Mouse (Mus musculus) C2C12 (cell line): Measurements from ENCODE around the gene Ephb6.

Experiments used
- CEBPB ChIP-seq: IDR thresholded peaks from one replicate; pipeline ENCODE4 v1.6.1; 2011; ENCODE audit warnings: low read depth, mild to moderate bottlenecking, control low read depth, moderate library complexity
- CTCF ChIP-seq: IDR thresholded peaks from one replicate; pipeline ENCODE4 v1.5.1; 2011; ENCODE audit not compliant: control insufficient read depth, insufficient read depth, insufficient read length
- FOSL1 ChIP-seq: IDR thresholded peaks from one replicate; pipeline ENCODE4 v1.8.0; 2011; ENCODE audit warnings: mild to moderate bottlenecking, low read length; ENCODE audit not compliant: poor library complexity, insufficient read depth, severe bottlenecking
- MAX ChIP-seq: IDR thresholded peaks from one replicate; pipeline ENCODE4 v1.6.1; 2011; ENCODE audit warnings: mild to moderate bottlenecking, control low read depth
- MYOD1 ChIP-seq: IDR thresholded peaks from one replicate; pipeline ENCODE4 v1.6.1; 2011; ENCODE audit warnings: low read depth; ENCODE audit not compliant: control insufficient read depth, insufficient read length
- MYOG ChIP-seq: IDR thresholded peaks from one replicate; pipeline ENCODE4 v1.6.1; 2011; ENCODE audit not compliant: control insufficient read depth, insufficient read length; ENCODE audit errors: extremely low read depth
- USF1 ChIP-seq: IDR thresholded peaks from one replicate; pipeline ENCODE4 v1.6.1; 2011; ENCODE audit warnings: low read depth, mild to moderate bottlenecking, control low read depth, moderate library complexity

DNA sequence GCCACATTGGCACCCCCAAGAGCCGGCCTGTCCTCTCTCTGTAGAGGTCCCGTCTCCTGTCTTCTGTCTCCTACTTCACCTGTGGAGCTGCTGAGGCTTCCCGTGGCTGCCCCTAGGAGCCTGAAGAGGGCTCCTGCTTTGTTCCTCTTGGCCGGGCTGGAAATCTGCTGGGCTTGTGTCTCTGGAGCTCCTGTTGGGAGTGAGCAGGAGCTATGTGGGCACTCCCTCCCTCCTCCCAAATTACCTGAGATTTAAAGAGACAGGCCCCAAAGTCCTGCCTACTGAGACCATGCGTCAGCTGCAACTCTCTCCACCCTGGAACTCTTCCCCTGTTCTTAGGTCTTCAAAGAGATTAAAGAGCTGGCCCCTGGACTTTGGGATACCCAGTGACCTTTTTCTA, 30.9 kb downstream of the Ephb6 start, which contains the start of gene Trpv6:
- TF ChIP-seq CTCF (no peak), MYOD1 (no peak), MAX (no peak), MYOG (no peak), USF1 (no peak), CEBPB (no peak), FOSL1 (no peak)
